Mouse (Mus musculus): ENCODE results near the gene Gm26602. TPM values are rescaled to one million over a fixed set of nuclear protein-coding genes. Genes with fewer than 3 reads are reported as not detected.
A peak's percentile ranks its signal among the peaks of the same experiment; 100 is the strongest.

Gene Gm26602
- total RNA-seq, 1 experiment = 2.3 TPM

GRCm38 (mm10) chr10:79949873-79950272, 39.2 kb downstream of the Gm26602 start:
- Histone ChIP-seq H3K36me3 (ENCODE audit: control insufficient read depth, insufficient read depth, low read length, poor library complexity, severe bottlenecking) (peaks cover 2% of the 10 kb centered on the region; the same call in 1 of the 2 replicates), H3K9ac (ENCODE audit: insufficient read depth, low read depth, low read length, poor library complexity, severe bottlenecking) (no peak overlapping the region)
- in situ Hi-C loops (cut with MboI; ENCODE audit: low sequenced_read_pairs in 2 of 2, unreplicated experiment in 2 of 2) = no loop called here

GRCm38 (mm10) chr10:79950661-79951060, 40.0 kb downstream of the Gm26602 start:
- TF ChIP-seq ZNF384 (IDR thresholded peaks at IDR 0.05; ENCODE audit: low read depth, low read length) = no peak
- TF ChIP-seq MAFK (IDR thresholded peaks at IDR 0.05; ENCODE audit: insufficient read depth, low read depth, low read length) = no peak
- TF ChIP-seq CHD2 (IDR thresholded peaks at IDR 0.05; ENCODE audit: low read depth, low read length) = no peak
- TF ChIP-seq ZC3H11A (IDR thresholded peaks at IDR 0.05; ENCODE audit: borderline replicate concordance, low read depth, low read length) = no peak
- no peak for TF ChIP-seq HCFC1 (IDR thresholded peaks at IDR 0.05; ENCODE audit: borderline replicate concordance, insufficient read depth, low read length)
- no peak overlapping the region for H3K27ac ChIP-seq (ENCODE audit: insufficient read depth, low read depth, low read length, poor library complexity, severe bottlenecking)
- no peak for DNase-seq (ENCODE audit: low read depth, low spot score)
- in situ Hi-C loops (cut with MboI; ENCODE audit: low sequenced_read_pairs in 2 of 2, unreplicated experiment in 2 of 2) = no loop called here
- H3K4me3 ChIP-seq (ENCODE audit: insufficient read depth in 1 of 2, low read depth in 1 of 2, low read length in 2 of 2, poor library complexity in 1 of 2, severe bottlenecking in 1 of 2) = no peak overlapping the region; a peak in 1 of 4 replicates
- H3K36me3 ChIP-seq (ENCODE audit: control insufficient read depth, insufficient read depth, low read length, poor library complexity, severe bottlenecking) = peaks cover 2% of the 10 kb centered on the region; the same call in 1 of the 2 replicates
- no peak overlapping the region for H3K9ac ChIP-seq (ENCODE audit: insufficient read depth, low read depth, low read length, poor library complexity, severe bottlenecking)
- H3K4me1 ChIP-seq (ENCODE audit: control insufficient read depth in 2 of 2, insufficient read depth in 2 of 2, low read length in 2 of 2, poor library complexity in 1 of 2) = peaks cover 0 to 12% of the 10 kb centered on the region in 2 experiments; a peak in 2 of 4 replicates
- H3K9me3 ChIP-seq (ENCODE audit: control insufficient read depth, insufficient read depth, low read depth, low read length) = no peaks in the 10 kb centered on the region

More at GRCm38 (mm10) chr10:79949873-79950272, 39.2 kb downstream of the Gm26602 start:
- no peak for TF ChIP-seq ZNF384 (IDR thresholded peaks at IDR 0.05; ENCODE audit: low read depth, low read length)
- TF ChIP-seq HCFC1 (IDR thresholded peaks at IDR 0.05; ENCODE audit: borderline replicate concordance, insufficient read depth, low read length) = no peak
- no peak for TF ChIP-seq CHD2 (IDR thresholded peaks at IDR 0.05; ENCODE audit: low read depth, low read length)
- no peak for TF ChIP-seq ZC3H11A (IDR thresholded peaks at IDR 0.05; ENCODE audit: borderline replicate concordance, low read depth, low read length)
- no peak for TF ChIP-seq MAFK (IDR thresholded peaks at IDR 0.05; ENCODE audit: insufficient read depth, low read depth, low read length)
- peaks cover 0 to 10% of the 10 kb centered on the region in 2 experiments; a peak in 1 of 4 replicates for H3K4me1 ChIP-seq (ENCODE audit: control insufficient read depth in 2 of 2, insufficient read depth in 2 of 2, low read length in 2 of 2, poor library complexity in 1 of 2)
- no peaks in the 10 kb centered on the region for H3K9me3 ChIP-seq (ENCODE audit: control insufficient read depth, insufficient read depth, low read depth, low read length)
- H3K27ac ChIP-seq (ENCODE audit: insufficient read depth, low read depth, low read length, poor library complexity, severe bottlenecking) = no peak overlapping the region
- no peak for DNase-seq (ENCODE audit: low read depth, low spot score)
- H3K4me3 ChIP-seq (ENCODE audit: insufficient read depth in 1 of 2, low read depth in 1 of 2, low read length in 2 of 2, poor library complexity in 1 of 2, severe bottlenecking in 1 of 2) = no peak overlapping the region

GRCm38 (mm10) chr10:79953946-79954345, 43.3 kb downstream of the Gm26602 start:
- no peak for DNase-seq (ENCODE audit: low read depth, low spot score)
- peaks cover 0 to 25% of the 10 kb centered on the region in 2 experiments; a peak in 2 of 4 replicates for H3K4me1 ChIP-seq (ENCODE audit: control insufficient read depth in 2 of 2, insufficient read depth in 2 of 2, low read length in 2 of 2, poor library complexity in 1 of 2)
- H3K9me3 ChIP-seq (ENCODE audit: control insufficient read depth, insufficient read depth, low read depth, low read length) = no peaks in the 10 kb centered on the region
- in situ Hi-C loops (cut with MboI; ENCODE audit: low sequenced_read_pairs in 2 of 2, unreplicated experiment in 2 of 2) = no loop called here
- no peak for TF ChIP-seq ZNF384 (IDR thresholded peaks at IDR 0.05; ENCODE audit: low read depth, low read length)
- no peak for TF ChIP-seq HCFC1 (IDR thresholded peaks at IDR 0.05; ENCODE audit: borderline replicate concordance, insufficient read depth, low read length)
- no peak for TF ChIP-seq MAFK (IDR thresholded peaks at IDR 0.05; ENCODE audit: insufficient read depth, low read depth, low read length)
- TF ChIP-seq CHD2 (IDR thresholded peaks at IDR 0.05; ENCODE audit: low read depth, low read length) = no peak
- no peak for TF ChIP-seq ZC3H11A (IDR thresholded peaks at IDR 0.05; ENCODE audit: borderline replicate concordance, low read depth, low read length)
- H3K4me3 ChIP-seq (ENCODE audit: insufficient read depth in 1 of 2, low read depth in 1 of 2, low read length in 2 of 2, poor library complexity in 1 of 2, severe bottlenecking in 1 of 2) = no peak overlapping the region
- peaks cover 2% of the 10 kb centered on the region; the same call in 1 of the 2 replicates for H3K36me3 ChIP-seq (ENCODE audit: control insufficient read depth, insufficient read depth, low read length, poor library complexity, severe bottlenecking)
- H3K27ac ChIP-seq (ENCODE audit: insufficient read depth, low read depth, low read length, poor library complexity, severe bottlenecking) = no peak overlapping the region
- H3K9ac ChIP-seq (ENCODE audit: insufficient read depth, low read depth, low read length, poor library complexity, severe bottlenecking) = no peak overlapping the region

GRCm38 (mm10) chr10:79955691-79956090, 45.0 kb downstream of the Gm26602 start:
- peak overlapping the region; percentile 83 for H3K27ac ChIP-seq (ENCODE audit: insufficient read depth, low read depth, low read length, poor library complexity, severe bottlenecking)
- no peak for TF ChIP-seq ZNF384 (IDR thresholded peaks at IDR 0.05; ENCODE audit: low read depth, low read length)
- no peak for TF ChIP-seq ZC3H11A (IDR thresholded peaks at IDR 0.05; ENCODE audit: borderline replicate concordance, low read depth, low read length)
- TF ChIP-seq MAFK (IDR thresholded peaks at IDR 0.05; ENCODE audit: insufficient read depth, low read depth, low read length) = no peak
- TF ChIP-seq CHD2 (IDR thresholded peaks at IDR 0.05; ENCODE audit: low read depth, low read length) = no peak
- no peak for TF ChIP-seq HCFC1 (IDR thresholded peaks at IDR 0.05; ENCODE audit: borderline replicate concordance, insufficient read depth, low read length)
- H3K4me1 ChIP-seq (ENCODE audit: control insufficient read depth in 2 of 2, insufficient read depth in 2 of 2, low read length in 2 of 2, poor library complexity in 1 of 2) = peaks cover 0 to 22% of the 10 kb centered on the region in 2 experiments; a peak in 2 of 4 replicates
- DNase-seq (ENCODE audit: low read depth, low spot score) = no peak
- peak overlapping the region; percentile 7; the same call in 1 of the 2 replicates for H3K9ac ChIP-seq (ENCODE audit: insufficient read depth, low read depth, low read length, poor library complexity, severe bottlenecking)
- no peaks in the 10 kb centered on the region for H3K9me3 ChIP-seq (ENCODE audit: control insufficient read depth, insufficient read depth, low read depth, low read length)
- H3K36me3 ChIP-seq (ENCODE audit: control insufficient read depth, insufficient read depth, low read length, poor library complexity, severe bottlenecking) = peaks cover 1% of the 10 kb centered on the region; the same call in 1 of the 2 replicates
- no peak overlapping the region for H3K4me3 ChIP-seq (ENCODE audit: insufficient read depth in 1 of 2, low read depth in 1 of 2, low read length in 2 of 2, poor library complexity in 1 of 2, severe bottlenecking in 1 of 2)
- in situ Hi-C loops (cut with MboI; ENCODE audit: low sequenced_read_pairs in 2 of 2, unreplicated experiment in 2 of 2) = no loop called here

Data from ES-E14 (cell line).